Mouse (Mus musculus): ENCODE results near the gene T. TPM values are rescaled to one million over a fixed set of nuclear protein-coding genes. Genes with fewer than 3 reads are reported as not detected.

Gene T
- polyA plus RNA-seq, 1 experiment from 2014 or later = 0.54 TPM

Other genes starting within 250 kb of the T start
- gene Ccr6, start 198.4 kb upstream of the T start, polyA plus RNA-seq (2014; fragmentation: Nextera tagmentation; extraction: Ambion mirVana) = 0.67 and 0.68 TPM in 2 replicates
- 168 and 170 TPM in 2 replicates for gene Mpc1, start 151.5 kb upstream of the T start, polyA plus RNA-seq (2014; fragmentation: Nextera tagmentation; extraction: Ambion mirVana)
- 63.8 and 82.2 TPM in 2 replicates for gene Sft2d1, start 123.3 kb upstream of the T start, polyA plus RNA-seq (2014; fragmentation: Nextera tagmentation; extraction: Ambion mirVana)
- gene Prr18, start 97.0 kb upstream of the T start, polyA plus RNA-seq (2014; fragmentation: Nextera tagmentation; extraction: Ambion mirVana) = 0.32 and 0.65 TPM in 2 replicates
- gene T2, start 78.4 kb upstream of the T start, polyA plus RNA-seq (2014; fragmentation: Nextera tagmentation; extraction: Ambion mirVana) = 0.35 TPM in 1 of 2 replicates, not detected in the other
- 1.1 and 1.4 TPM in 2 replicates for gene Pde10a, start 90.9 kb downstream of the T start, polyA plus RNA-seq (2014; fragmentation: Nextera tagmentation; extraction: Ambion mirVana)
- gene Gm17087, start 132.5 kb downstream of the T start, polyA plus RNA-seq (2014; fragmentation: Nextera tagmentation; extraction: Ambion mirVana) = not detected in 2 replicates

Measured in intestine, embryonic 14.5 days (tissue).